Mouse (Mus musculus) spleen, embryonic (tissue): ENCODE results near the gene Olfr406.

Experiments
- CTCF ChIA-PET: fragments of 350-600 bp; sonication (Branson Sonifier 250); formaldehyde crosslinking; loops from one replicate; lab custom pipeline; 2022; lab: Charles Lee

Olfr406 gene

DNA sequence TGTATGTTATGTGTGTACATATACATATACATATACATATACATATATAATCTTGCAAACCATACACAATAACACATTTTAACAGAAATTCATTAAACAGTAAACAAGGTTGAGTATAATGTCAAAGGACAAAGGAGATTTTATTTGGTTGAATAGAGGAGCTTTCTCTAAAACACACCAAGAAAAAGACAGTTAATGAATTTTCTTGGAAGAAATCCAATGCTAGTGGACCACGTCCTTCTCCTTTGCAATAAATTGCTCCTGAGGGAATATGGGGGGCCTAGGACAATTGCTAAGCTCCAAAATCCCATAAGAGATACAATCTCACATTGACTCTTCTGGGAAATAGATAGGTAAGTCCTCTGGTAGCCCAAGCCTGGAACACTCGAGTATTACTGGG lies at the start of gene Olfr406:
Olfr406 (plus strand) TSS at position 301 of the 400 bp plus-strand sequence.
- CTCF ChIA-PET = no interaction called here

DNA sequence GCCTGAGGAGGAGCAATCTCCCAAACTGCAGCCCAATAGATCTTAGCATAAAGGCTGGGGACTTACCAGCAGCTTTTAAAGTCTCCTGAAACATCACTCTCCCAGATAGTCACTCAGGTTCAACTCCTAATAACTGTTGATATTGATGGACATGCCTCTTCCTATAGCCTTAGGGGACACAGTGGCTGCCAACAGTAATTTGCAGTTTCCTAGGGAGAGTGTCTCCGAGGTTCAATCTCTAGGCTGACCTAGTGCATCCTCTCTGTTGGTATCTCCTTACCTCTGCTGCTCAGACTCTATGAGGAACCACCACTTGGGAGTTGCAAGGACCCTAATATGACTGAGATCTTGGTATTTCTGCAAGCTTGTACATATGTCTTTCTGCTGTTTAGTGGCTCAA lies 48.3 kb upstream of the Olfr406 start, which contains the start of gene Olfr43:
Olfr43 (minus strand) TSS at position 101 of the 400 bp plus-strand sequence.
- CTCF ChIA-PET = no interaction called here

DNA sequence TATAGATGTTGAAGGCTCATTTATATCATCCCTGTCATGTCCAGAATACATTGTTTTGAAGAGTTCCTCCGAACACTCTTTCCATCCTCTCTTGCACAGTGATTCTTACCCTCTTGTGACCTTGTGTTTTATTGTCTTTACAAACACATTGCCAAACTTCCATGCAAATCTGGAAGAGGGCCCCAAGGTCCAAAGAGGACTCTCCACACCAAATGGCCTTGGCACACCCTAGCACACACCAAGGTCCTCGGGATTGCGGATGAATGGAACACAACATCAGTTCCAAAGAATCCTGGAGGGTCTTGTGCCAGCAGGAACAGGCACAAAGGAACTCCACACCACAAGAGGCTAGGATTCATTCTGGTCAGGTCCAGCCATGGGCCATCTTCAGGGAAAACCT lies 18.4 kb upstream of the Olfr406 start:
- CTCF ChIA-PET = no interaction called here

DNA sequence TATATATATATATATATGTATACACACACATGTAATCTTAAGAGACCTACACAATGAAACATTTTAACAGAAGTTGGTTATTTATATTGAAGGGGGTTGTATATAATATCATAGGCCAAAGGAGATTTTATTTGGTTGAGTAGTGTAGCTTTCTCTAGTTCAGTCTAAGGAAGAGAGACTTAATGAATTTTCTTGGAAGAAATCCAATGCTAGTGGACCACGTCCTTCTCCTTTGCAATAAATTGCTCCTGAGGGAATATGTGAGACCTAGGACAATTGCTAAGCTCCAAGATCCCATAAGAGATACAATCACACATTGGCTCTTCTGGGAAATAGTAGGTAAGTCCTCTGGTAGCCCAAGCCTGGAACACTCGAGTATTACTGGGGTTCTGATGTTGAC lies 23.8 kb downstream of the Olfr406 start, which contains the start of gene Olfr59:
Olfr59 (plus strand) TSS at position 301 of the 400 bp plus-strand sequence.
- CTCF ChIA-PET = no interaction called here

- CTCF ChIA-PET = no interaction called here
These were observed 27.6 kb downstream of the Olfr406 start for GRCm38 (mm10) chr11:74287256-74287655.
